Mouse (Mus musculus): Measurements from ENCODE around the gene Slc25a10.

Slc25a10 gene

GRCm38 (mm10) chr11:120545964-120546363 is 54.3 kb downstream of the Slc25a10 start:
- no peak for DNase-seq

GRCm38 (mm10) chr11:120547469-120547868 is 55.8 kb downstream of the Slc25a10 start:
- DNase-seq = no peak

GRCm38 (mm10) chr11:120548214-120548613 is 56.6 kb downstream of the Slc25a10 start:
- DNase-seq = no peak

GRCm38 (mm10) chr11:120548786-120549167 is 57.1 kb downstream of the Slc25a10 start:
- DNase-seq = no peak

Measured in right cerebral cortex, postnatal 4 days (tissue).